Mouse (Mus musculus) hindbrain, embryonic 16.5 days (tissue): ENCODE measurements at regions not wholly inside any gene's neighbourhood (a gene's known extent, or its start where the extent isn't known, plus 50 kb on each side); places are given as distances from the start of the nearest gene placed in this dataset.

Source experiments
- ATAC-seq: fragments of 200-750 bp; cut with Nextera tagmentation; 2 replicates; pipeline ENCODE4 v1.8.0; 2017; ENCODE audit warnings: moderate TSS enrichment, moderate library complexity
- H3K27ac ChIP-seq: fragments of 300-500 bp; sonication (generic); 2 replicates; pipeline ENCODE4 v1.5.1; 2014; ENCODE audit warnings: low read depth, mild to moderate bottlenecking, control low read depth, low read length, moderate library complexity
- H3K27me3 ChIP-seq: fragments of 300-500 bp; sonication (generic); replicated peaks from 2 replicates; pipeline ENCODE4 v1.6.1; 2014; ENCODE audit warnings: low read length; ENCODE audit not compliant: control insufficient read depth, insufficient read depth
- H3K36me3 ChIP-seq: fragments of 300-500 bp; sonication (generic); 2 replicates; pipeline ENCODE4 v1.6.1; 2014; ENCODE audit warnings: mild to moderate bottlenecking, low read length, moderate library complexity, mixed read lengths; ENCODE audit not compliant: control insufficient read depth, insufficient read depth
- H3K4me1 ChIP-seq: fragments of 300-500 bp; sonication (generic); 2 replicates; pipeline ENCODE4 v1.6.1; 2014; ENCODE audit warnings: low read depth, low read length; ENCODE audit not compliant: control insufficient read depth, insufficient read depth
- H3K4me2 ChIP-seq: fragments of 300-500 bp; sonication (generic); 2 replicates; pipeline ENCODE4 v1.6.1; 2014; ENCODE audit warnings: mild to moderate bottlenecking, low read length, control low read depth, moderate library complexity
- H3K4me3 ChIP-seq: fragments of 300-500 bp; sonication (generic); 2 replicates; pipeline ENCODE4 v1.5.1; 2014; ENCODE audit warnings: mild to moderate bottlenecking, low read length, control low read depth, moderate library complexity
- H3K9ac ChIP-seq: fragments of 300-500 bp; sonication (generic); 2 replicates; pipeline ENCODE4 v1.6.1; 2014; ENCODE audit warnings: low read depth, mild to moderate bottlenecking, control low read depth, low read length, moderate library complexity
- H3K9me3 ChIP-seq: fragments of 300-500 bp; sonication (generic); 2 replicates; pipeline ENCODE4 v1.6.1; 2014; ENCODE audit warnings: mild to moderate bottlenecking, low read length, moderate library complexity; ENCODE audit not compliant: control insufficient read depth
- WGBS: fragments of 180-500 bp; shearing (Covaris S2); extraction: QIAGEN DNeasy Blood & Tissue Kit; methylation state at CpG from one replicate; pipeline ENCODE4 v1.1.7; 2014; 5-methylcytosine and 5-hydroxymethylcytosine counted together

DNA sequence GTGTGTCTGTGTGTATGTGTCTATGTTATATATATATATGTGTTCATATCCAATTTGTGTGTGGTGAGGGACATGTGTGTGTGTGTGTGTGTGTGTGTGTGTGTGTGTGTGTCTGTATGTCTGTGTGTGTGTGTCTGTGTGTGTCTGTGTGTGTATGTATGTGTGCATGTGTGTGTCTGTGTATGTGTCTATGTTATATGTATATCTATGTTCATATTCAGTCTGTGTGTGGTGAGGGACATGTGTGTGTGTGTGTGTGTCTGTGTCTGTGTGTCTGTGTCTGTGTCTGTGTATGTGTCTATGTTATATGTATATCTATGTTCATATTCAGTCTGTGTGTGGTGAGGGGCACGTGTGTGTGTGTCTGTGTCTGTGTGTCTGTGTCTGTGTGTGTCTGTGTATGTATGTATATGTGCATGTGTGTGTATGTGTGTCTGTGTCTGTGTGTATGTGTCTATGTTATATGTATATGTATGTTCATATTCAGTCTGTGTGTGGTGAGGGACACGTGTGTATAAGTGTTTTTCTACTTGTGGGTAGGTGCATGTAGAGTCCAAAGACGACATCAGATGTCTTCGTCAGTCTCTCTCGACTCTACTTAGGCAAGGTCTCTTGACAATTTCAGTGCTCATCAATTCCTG lies 370.5 kb upstream of the Slc7a11 start:
- H3K9ac ChIP-seq = no peak overlapping the region
- no peaks in the 10 kb centered on the region for H3K9me3 ChIP-seq
- no peak overlapping the region for H3K4me2 ChIP-seq
- no peaks in the 10 kb centered on the region for H3K27me3 ChIP-seq
- no peak overlapping the region for H3K4me3 ChIP-seq
- no peak overlapping the region for H3K27ac ChIP-seq
- 89% methylated on average over 5 of the region's 5 CpGs for WGBS
- H3K36me3 ChIP-seq = no peaks in the 10 kb centered on the region
- no peaks in the 10 kb centered on the region for H3K4me1 ChIP-seq
- no peak for ATAC-seq

DNA sequence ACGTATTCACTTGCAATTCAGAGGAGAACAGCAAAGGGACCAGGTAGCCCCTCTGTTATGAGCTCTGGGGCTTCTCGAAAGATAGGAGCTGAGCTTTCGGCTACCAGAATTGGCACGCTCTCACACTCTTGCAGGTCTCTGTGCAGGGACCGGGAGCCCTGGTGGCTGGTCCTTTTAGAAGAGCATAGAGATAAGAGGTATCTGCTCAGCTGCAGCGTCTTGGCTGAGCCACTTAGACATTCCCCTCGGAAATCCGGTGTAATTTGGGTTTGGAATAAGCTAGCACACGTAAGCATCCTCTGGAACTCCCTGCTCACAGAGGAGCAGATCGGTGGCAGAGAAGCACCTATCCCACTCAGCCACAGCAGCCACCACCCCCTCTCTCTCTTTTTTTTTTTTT lies 372.3 kb upstream of the Slc7a11 start:
- Histone ChIP-seq H3K9ac (no peak overlapping the region), H3K27ac (no peak overlapping the region), H3K4me1 (no peaks in the 10 kb centered on the region), H3K9me3 (no peaks in the 10 kb centered on the region), H3K36me3 (no peaks in the 10 kb centered on the region), H3K4me2 (no peak overlapping the region), H3K4me3 (no peak overlapping the region), H3K27me3 (no peaks in the 10 kb centered on the region)
- WGBS = 85% methylated on average over 10 of the region's 10 CpGs
- ATAC-seq = no peak

DNA sequence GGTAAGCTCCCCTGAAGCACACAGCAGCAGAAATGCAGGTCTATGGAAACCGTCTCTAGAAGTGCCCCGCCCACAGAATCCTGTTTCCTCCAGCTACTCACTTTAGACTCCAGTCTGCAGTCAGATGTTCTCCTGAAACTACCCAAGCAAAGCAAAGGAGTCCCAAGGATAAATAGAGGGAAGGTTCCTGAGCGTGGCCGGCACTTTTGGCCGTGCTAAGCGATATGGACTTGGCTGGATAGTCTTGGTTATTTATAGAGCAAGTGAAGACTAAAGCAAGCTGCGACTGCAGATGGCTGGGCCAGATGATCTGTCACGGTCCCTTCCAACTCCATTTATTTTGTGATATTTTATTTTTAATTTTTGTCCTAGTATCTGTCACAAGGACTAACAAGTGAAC lies 373.1 kb upstream of the Slc7a11 start:
- Histone ChIP-seq H3K27me3 (no peaks in the 10 kb centered on the region), H3K27ac (no peak overlapping the region), H3K4me3 (no peak overlapping the region), H3K9me3 (no peaks in the 10 kb centered on the region), H3K4me2 (no peak overlapping the region), H3K4me1 (no peaks in the 10 kb centered on the region), H3K36me3 (no peaks in the 10 kb centered on the region), H3K9ac (no peak overlapping the region)
- ATAC-seq = no peak
- WGBS = 70% methylated on average over 8 of the region's 8 CpGs

DNA sequence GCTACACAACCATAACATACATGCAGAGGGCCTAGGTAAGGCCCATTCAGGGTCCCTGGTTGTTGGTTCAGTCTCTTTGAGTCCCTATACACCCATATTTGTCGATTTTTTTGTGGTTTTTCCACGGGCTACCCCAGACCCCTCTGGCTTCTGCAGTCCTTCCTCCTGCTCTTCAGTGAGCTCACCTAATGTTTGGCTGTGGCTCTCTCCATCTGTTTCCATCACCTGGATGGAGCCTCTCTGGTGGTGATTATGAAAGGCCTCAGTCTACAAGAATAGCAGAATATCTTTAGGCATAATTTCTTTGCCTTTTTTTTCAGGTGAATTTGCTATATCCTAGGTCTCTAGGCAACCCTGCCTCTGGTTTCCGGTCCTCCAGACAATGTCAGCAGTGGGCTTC lies 373.9 kb upstream of the Slc7a11 start:
- Histone ChIP-seq H3K27ac (no peak overlapping the region), H3K4me1 (no peaks in the 10 kb centered on the region), H3K27me3 (no peaks in the 10 kb centered on the region), H3K36me3 (no peaks in the 10 kb centered on the region), H3K9ac (no peak overlapping the region), H3K4me2 (no peak overlapping the region), H3K9me3 (no peaks in the 10 kb centered on the region), H3K4me3 (no peak overlapping the region)
- 80% methylated on average over 3 of the region's 3 CpGs for whole genome bisulfite sequencing
- ATAC-seq = no peak

DNA sequence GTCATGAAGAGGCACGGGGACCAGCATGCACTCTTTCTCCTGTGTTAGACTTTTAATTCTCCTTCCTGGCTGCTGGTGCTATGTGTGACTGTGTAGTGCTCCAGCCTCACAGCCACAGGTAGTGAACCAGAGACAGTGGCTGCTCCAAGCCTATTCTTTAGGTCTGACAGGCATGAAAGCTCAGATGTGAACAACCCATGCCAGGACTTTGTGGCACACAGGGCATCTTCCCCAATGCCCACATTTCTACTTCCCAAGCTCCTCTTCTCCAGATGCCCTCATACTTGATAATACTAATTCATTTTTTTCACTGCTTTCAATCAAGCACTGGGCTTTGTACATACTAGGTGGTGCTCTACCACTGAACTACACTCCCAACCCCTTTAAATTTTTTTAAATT lies 377.4 kb upstream of the Slc7a11 start:
- Histone ChIP-seq H3K36me3 (no peaks in the 10 kb centered on the region), H3K9me3 (no peaks in the 10 kb centered on the region), H3K9ac (no peak overlapping the region), H3K4me3 (no peak overlapping the region), H3K27ac (no peak overlapping the region), H3K4me1 (no peaks in the 10 kb centered on the region), H3K4me2 (no peak overlapping the region), H3K27me3 (no peaks in the 10 kb centered on the region)
- WGBS = 91% methylated on average over 1 of the region's 1 CpGs
- no peak for ATAC-seq

DNA sequence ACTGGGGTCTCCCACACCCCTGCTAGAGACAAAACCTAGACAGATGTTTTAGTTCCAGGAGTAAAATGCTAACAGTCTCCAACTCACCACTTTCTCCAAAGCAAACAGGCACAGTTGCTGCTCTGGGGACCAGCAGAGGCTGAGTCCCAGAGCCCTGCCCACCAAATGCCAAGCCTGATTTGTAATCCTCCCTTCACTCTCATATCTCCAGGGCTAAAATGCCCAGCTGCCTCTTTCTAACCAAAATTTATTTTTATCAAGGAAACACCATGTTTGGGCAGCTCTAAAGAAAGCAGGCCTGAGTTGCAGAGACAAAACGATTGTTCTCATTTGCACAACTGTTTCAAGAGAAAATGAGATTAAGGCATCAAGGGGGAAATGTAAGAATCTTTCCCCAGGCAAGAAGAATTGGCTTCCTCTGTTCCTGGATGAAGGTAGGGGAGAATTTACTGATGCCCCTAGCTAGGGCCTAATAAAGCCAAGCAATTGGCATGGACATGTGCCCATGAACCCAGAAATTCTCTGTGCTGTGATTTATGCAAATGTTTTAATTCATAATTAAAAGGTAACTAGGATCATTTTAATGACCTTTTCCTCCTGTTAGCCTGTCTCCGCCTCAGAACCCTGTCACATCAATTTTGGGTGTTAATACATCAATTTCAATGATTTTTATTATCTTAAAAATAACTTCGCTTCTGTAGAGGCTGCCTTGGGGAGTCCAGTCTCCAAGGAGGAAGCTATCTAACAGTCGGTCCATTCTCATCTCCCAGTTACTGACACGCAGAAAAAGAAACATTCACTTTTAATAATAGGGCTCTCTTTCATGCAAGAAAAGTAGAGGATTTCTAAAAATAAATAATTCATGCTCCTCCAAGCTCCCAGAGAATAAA lies 382.4 kb upstream of the Slc7a11 start:
- 58% methylated on average over 5 of the region's 5 CpGs for WGBS
- H3K9me3 ChIP-seq = no peaks in the 10 kb centered on the region
- H3K36me3 ChIP-seq = no peaks in the 10 kb centered on the region
- no peak overlapping the region for H3K4me3 ChIP-seq
- no peaks in the 10 kb centered on the region for H3K4me1 ChIP-seq
- H3K4me2 ChIP-seq = no peak overlapping the region
- peak overlapping the region; percentile 8; the same call in 1 of the 2 replicates for H3K27ac ChIP-seq
- H3K27me3 ChIP-seq = no peaks in the 10 kb centered on the region
- H3K9ac ChIP-seq = no peak overlapping the region
- no peak for ATAC-seq

DNA sequence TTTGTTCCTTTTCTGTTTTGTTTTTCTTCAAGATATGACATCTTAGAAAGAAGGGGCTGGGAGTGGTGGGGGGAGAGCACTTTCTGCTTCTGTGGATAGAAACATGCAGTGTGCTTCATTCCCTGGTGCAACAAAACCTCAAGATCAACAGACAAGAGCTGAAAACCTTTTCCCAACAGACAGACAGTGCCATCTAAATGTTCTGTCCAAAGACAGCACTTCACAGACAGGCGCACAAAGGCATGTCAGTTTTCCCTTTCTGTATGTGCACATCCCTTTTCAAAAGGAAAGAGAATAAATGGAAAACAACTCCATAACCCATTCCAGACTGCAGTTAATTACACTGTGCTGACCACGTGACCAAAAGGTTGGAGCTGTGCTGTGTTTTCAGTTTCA lies 383.0 kb upstream of the Slc7a11 start:
- no peaks in the 10 kb centered on the region for H3K9me3 ChIP-seq
- no peak overlapping the region for H3K4me2 ChIP-seq
- H3K4me3 ChIP-seq = no peak overlapping the region
- ATAC-seq = no peak
- no peak overlapping the region for H3K9ac ChIP-seq
- no peaks in the 10 kb centered on the region for H3K4me1 ChIP-seq
- no peak overlapping the region for H3K27ac ChIP-seq
- no peaks in the 10 kb centered on the region for H3K27me3 ChIP-seq
- H3K36me3 ChIP-seq = no peaks in the 10 kb centered on the region
- 53% methylated on average over 2 of the region's 2 CpGs for WGBS

DNA sequence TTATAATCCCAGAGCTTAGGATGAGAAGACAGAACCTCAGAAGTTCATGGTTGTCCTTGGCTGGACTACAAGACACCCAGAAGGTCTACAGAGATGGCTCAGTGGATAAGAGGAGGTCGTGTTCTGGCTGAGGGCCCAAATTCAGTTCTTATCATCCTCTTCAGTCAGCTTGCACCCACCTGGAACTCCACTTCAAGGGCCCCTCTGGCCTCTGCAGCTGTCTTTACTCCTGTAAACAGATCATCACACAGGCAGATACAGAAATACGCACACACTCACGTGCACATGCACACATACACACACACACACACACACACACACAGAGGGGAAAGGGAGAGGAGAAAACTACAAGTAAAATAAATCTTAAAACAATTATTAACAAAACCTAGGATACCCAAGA lies 385.8 kb upstream of the Slc7a11 start:
- Histone ChIP-seq H3K4me2 (no peak overlapping the region), H3K27ac (no peak overlapping the region), H3K36me3 (no peaks in the 10 kb centered on the region), H3K9ac (no peak overlapping the region), H3K4me1 (no peaks in the 10 kb centered on the region), H3K27me3 (no peaks in the 10 kb centered on the region), H3K9me3 (no peaks in the 10 kb centered on the region), H3K4me3 (no peak overlapping the region)
- 96% methylated on average over 3 of the region's 3 CpGs for WGBS
- no peak for ATAC-seq

DNA sequence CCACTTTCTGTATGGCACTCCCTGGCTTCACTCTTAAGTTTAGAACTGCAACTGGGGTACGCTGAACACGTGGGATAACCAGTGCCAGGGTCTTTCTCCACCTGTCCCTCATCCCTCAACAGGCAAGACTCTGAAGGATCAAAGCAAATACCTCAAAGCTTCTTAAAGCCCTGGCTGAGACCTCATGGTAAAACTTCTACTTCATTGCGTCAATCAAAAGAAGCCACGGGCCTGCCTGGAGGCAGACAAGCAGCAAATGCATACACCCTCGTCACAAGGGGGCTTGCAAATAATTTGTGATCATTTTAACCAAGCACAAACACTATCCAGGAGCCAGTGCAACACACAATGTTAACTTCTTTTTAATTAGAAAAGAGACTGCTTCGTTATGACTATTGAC lies 387.0 kb upstream of the Slc7a11 start:
- H3K4me1 ChIP-seq = no peaks in the 10 kb centered on the region
- no peak overlapping the region for H3K9ac ChIP-seq
- no peaks in the 10 kb centered on the region for H3K9me3 ChIP-seq
- H3K4me2 ChIP-seq = no peak overlapping the region
- no peak overlapping the region for H3K4me3 ChIP-seq
- WGBS = 73% methylated on average over 6 of the region's 6 CpGs
- H3K36me3 ChIP-seq = no peaks in the 10 kb centered on the region
- ATAC-seq = no peak
- H3K27ac ChIP-seq = no peak overlapping the region
- no peaks in the 10 kb centered on the region for H3K27me3 ChIP-seq
